Mouse (Mus musculus) bone marrow macrophage, adult 2 months (primary cell): ENCODE measurements at regions not wholly inside any gene's neighbourhood (a gene's known extent, or its start where the extent isn't known, plus 50 kb on each side); places are given as distances from the start of the nearest gene placed in this dataset.

Experiments used
- H3K27ac ChIP-seq: 2 replicates; pipeline ENCODE4 v1.5.1; 2012; ENCODE audit warnings: low read depth, low read length; ENCODE audit not compliant: insufficient read depth
- H3K4me1 ChIP-seq: 2 replicates; pipeline ENCODE4 v1.6.1; 2012; ENCODE audit warnings: low read length; ENCODE audit not compliant: control insufficient read depth, insufficient read depth
- H3K4me3 ChIP-seq: 2 replicates; pipeline ENCODE4 v1.5.1; 2012; ENCODE audit warnings: mild to moderate bottlenecking, low read length, moderate library complexity; ENCODE audit not compliant: insufficient read depth
- CTCF ChIP-seq: IDR thresholded peaks from 2 replicates; pipeline ENCODE4 v1.5.1; 2012; ENCODE audit warnings: low read depth, mild to moderate bottlenecking, low read length, moderate library complexity
- POLR2A ChIP-seq: IDR thresholded peaks from 2 replicates; pipeline ENCODE4 v1.6.1; 2012; ENCODE audit warnings: mild to moderate bottlenecking, low read depth, low read length, borderline replicate concordance

DNA sequence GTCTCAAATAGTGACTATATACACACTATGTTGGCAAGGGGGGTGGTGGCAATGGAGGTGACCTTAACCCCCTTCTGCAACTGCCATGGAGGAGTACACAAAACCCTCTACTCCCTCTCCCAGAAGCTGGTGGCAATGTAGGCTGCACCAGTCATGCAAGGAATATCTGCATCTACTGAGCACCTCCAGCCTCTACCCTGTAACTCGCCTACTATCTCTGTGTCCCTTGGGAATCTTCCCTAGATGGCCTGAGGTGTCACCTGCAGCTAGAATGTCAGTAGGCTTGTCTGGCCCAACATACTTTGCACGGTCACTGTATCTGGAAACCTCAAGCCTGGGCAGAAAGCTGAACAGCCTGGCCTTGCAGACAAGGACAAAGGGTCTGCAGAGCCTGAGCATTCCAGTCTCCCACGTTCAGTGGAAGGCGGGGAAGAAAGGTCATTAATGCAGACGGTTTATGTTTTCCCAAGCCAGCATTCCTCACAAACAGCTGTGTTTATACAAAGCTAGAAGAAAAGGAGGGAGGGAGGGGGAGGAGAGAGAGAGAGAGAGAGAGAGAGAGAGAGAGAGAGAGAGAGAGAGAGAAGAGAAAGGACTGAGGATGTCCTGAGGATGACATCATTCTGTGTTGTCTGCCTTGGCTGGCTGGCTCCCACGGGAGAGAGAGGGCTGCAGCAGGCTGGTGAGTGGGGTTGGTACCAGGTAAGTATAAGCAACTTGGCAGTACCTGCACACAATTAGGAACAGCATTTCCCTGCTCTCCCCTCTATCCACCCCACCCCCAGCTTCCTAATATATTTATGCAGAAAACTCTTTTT is 380.3 kb downstream of the Tns1 start:
- Histone ChIP-seq H3K27ac (no peak overlapping the region), H3K4me1 (no peaks in the 10 kb centered on the region), H3K4me3 (no peak overlapping the region)
- TF ChIP-seq POLR2A (no peak), CTCF (no peak)

DNA sequence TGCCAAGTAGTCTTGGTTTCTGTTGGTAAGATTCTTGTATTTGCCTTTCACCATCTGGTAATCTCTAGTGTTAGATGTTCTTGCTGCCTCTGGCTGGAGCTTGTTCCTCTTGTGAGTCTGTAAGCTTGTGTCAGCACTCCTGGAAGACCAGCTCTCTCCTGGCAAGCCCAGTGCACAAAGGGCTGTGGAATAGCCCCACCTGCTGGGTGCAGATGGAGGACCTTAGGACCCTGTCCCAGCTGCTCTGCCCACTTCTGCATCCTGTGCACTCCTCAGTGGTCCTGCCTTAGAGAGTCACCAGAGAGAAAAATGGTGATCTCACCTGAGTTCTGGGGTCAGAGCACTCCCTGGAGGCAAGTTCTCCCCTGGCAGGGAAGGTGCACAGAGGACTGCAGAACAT is 387.2 kb downstream of the Tns1 start:
- Histone ChIP-seq H3K4me1 (no peaks in the 10 kb centered on the region), H3K27ac (no peak overlapping the region), H3K4me3 (no peak overlapping the region)
- TF ChIP-seq CTCF (no peak), POLR2A (no peak)

DNA sequence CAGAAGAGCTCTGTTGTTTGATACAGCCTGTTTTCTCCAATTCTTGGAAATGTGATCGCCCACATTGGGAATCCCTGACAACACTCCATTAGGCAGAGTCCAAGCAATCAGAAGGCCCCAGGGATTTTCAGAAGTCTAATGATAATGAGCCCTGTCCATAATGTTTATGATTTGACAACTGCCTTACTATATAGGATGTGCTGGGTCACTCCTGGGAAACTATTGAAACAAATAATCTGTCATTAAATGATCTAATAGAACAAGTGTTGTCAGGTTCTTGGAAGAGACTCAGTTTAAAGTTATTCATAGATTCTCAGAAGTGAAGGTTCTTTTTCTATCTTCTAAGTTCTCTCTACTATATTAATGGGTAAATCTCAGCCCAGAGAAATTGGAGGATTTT is 395.9 kb downstream of the Tns1 start:
- TF ChIP-seq CTCF = no peak
- no peak for TF ChIP-seq POLR2A
- no peaks in the 10 kb centered on the region for H3K4me1 ChIP-seq
- H3K4me3 ChIP-seq = no peak overlapping the region
- H3K27ac ChIP-seq = no peak overlapping the region

DNA sequence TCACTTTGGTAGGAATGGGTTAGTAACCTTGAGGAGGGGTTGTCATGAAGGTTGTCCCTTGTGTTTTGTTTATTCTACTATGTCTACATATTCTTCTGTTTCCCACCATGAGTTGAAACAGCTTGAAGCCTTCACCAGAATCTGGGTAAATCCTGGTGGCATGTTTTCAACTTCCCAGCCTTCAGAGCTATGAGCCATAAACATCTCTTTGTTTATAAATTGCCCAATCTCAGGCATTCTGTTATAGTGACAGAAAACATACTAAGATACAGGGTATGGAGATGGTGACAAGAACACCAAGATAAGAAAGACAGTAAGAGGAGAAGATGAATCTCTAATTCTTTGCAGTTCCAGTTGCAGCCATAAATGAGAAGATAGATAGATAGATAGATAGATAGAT is 396.5 kb downstream of the Tns1 start:
- Histone ChIP-seq H3K4me1 (no peaks in the 10 kb centered on the region), H3K4me3 (no peak overlapping the region), H3K27ac (no peak overlapping the region)
- TF ChIP-seq POLR2A (no peak), CTCF (no peak)

DNA sequence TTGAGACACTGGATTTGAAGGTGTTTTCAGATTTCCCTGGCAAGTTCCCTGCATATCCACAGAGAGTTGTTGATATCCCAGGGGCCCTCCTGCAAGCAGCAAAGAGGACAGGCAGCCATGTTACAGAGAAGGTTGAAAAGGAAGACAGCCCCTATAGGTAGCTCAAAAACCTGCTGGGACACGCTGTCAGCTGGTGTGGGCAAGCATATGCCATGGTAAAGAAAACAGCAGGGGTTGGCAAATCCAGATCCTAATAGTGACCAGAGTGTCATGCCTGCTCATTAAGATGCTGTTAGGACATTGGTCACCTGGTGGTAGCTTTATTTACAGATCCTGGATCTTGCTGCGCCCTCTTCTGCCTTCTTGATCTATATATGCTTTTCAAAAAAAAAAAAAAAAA is 397.6 kb downstream of the Tns1 start:
- H3K4me3 ChIP-seq = no peak overlapping the region
- H3K27ac ChIP-seq = no peak overlapping the region
- TF ChIP-seq CTCF (no peak), POLR2A (no peak)
- no peaks in the 10 kb centered on the region for H3K4me1 ChIP-seq

DNA sequence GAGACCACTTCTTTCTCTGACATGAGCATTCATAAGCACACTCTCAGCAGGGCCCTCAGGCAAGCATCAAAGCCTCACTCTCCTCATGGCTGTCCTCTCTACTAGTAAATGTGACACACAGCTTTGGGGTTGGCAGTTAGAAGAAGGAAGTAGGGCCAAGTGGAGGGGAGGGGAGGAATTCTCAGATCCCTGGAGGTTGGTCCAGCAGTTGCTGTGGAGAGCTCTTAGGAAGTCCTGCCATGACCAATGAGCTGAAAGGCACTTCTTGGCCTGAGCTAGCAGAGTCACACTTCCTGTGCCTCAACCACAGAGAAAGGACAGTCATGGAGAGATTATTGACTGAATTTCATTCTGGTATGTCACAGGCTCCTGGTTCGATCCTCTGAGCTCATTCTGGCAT is 398.8 kb downstream of the Tns1 start:
- H3K27ac ChIP-seq = no peak overlapping the region

DNA sequence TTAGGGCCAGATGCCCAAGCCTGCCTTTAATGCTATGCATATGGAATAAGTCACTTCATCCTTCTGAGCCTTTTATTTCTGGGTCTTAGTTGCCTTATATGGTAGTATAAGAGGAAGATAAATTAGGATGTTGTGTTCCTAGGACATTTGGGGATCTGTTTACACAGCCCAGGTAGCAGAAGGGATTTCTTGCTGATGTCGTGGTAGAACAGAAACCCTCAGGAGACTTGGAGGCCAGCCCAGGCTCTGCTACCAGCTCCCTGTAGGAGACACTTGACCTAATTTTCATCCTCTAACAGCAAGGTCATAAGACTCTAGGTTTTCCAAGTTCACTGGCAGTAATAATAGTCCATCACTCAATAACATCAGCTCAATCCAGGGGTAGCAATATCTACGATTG is 399.7 kb downstream of the Tns1 start:
- Histone ChIP-seq H3K27ac (no peak overlapping the region), H3K4me1 (no peaks in the 10 kb centered on the region)

More for the DNA sequence above, 398.8 kb downstream of the Tns1 start:
- Histone ChIP-seq H3K4me3 (no peak overlapping the region), H3K4me1 (no peaks in the 10 kb centered on the region)
- TF ChIP-seq CTCF (no peak), POLR2A (no peak)

DNA sequence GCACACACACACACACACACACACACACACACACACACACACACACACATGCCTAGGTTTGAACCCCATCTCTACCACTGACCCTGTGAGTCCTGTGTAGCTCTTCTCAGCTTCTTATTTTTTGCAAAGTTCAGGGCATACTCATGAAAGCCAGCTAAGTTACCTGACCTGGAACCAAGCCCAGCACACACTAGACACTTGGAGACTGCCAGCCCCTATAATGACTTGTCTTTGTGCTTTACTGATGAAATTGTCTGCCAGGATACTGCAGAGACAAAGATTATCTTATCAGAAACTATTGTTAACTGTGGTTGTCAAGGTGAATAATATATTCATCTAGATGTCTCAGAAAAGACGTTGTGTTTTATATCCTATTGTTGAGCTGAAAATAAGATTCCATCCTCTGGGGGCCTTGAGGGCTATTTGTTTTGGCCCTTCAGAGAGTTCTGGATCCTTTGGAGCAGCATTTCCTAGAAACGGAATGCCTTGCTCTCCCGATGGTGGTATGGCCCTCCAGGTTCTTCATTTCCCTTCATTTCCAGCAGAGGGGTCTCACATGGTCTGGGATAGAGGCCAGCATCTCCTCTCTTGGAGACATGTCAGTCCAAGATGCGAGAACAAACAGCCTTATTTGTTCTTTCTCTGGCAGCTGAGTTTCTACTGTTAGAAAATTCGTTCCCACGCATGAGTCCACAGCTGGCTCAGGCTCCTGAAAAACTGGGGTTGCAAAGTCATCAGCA is 402.6 kb downstream of the Tns1 start:
- Histone ChIP-seq H3K4me3 (no peak overlapping the region), H3K27ac (no peak overlapping the region), H3K4me1 (no peaks in the 10 kb centered on the region)
- TF ChIP-seq CTCF (no peak), POLR2A (no peak)

More for the DNA sequence above, 399.7 kb downstream of the Tns1 start:
- TF ChIP-seq POLR2A = no peak
- TF ChIP-seq CTCF = no peak
- no peak overlapping the region for H3K4me3 ChIP-seq

DNA sequence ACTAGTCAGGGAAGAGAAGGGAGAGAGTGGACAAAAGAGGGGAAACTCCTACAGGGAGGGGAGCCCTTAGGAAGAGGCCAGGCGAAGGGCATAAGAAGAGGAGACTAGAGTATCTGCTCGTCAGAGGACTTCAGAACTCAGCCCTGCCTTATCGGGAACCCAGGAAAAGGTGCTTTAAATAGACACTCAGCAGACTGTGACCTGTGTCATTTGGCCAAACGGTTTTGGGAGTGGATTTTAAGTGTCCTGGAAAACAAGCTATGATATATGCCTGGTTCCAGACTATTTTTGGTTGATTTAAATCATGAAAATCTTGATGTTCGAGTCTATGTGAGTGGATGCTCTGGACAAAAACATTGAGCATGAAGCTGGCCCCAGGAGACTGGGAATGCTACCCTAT is 405.8 kb downstream of the Tns1 start:
- TF ChIP-seq POLR2A (no peak), CTCF (no peak)
- no peaks in the 10 kb centered on the region for H3K4me1 ChIP-seq
- H3K27ac ChIP-seq = no peak overlapping the region
- H3K4me3 ChIP-seq = no peak overlapping the region

DNA sequence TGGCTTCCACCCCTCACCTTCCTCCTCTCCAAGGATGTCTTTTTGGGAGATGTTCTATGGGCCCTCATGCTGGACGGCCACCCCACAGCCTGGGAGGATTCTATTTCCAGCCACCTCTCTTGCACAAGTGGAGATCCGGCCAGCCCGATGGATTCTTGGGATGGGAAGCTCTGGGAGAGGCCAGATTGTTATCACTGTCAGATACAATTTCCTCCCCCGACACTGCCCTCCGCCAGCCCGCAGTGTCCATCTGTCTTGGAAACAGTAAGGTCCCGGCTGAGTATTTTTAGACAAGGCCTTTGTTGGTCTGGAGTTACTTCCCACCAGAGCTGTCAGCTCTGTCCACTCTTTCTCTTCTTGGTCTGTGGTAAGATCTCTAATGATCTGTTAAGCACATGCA is 406.8 kb downstream of the Tns1 start:
- no peaks in the 10 kb centered on the region for H3K4me1 ChIP-seq
- TF ChIP-seq POLR2A (no peak), CTCF (no peak)

More for the DNA sequence above, 406.8 kb downstream of the Tns1 start:
- no peak overlapping the region for H3K27ac ChIP-seq
- no peak overlapping the region for H3K4me3 ChIP-seq
